Mouse (Mus musculus) heart, embryonic 10.5 days (tissue): Measurements from ENCODE around the gene Gm7544. TPM values are rescaled to one million over a fixed set of nuclear protein-coding genes. Genes with fewer than 3 reads are reported as not detected.
"Not testable (repeated sequence)": the region's sequence is repeated elsewhere in the genome, so short reads cannot be mapped to it uniquely, and the experiment has no call there.

Source experiments
- DNase-seq: peaks from one replicate; pipeline ENCODE4 v3.0.0-alpha.2; 2017; ENCODE audit warnings: low spot score
- H3K27ac ChIP-seq: fragments of 300-500 bp; sonication (generic); 2 replicates; pipeline ENCODE4 v1.5.1; 2016; ENCODE audit warnings: mild to moderate bottlenecking
- H3K27me3 ChIP-seq: fragments of 300-500 bp; sonication (generic); 2 replicates; pipeline ENCODE4 v1.6.1; 2016; ENCODE audit warnings: mild to moderate bottlenecking; ENCODE audit not compliant: poor library complexity, insufficient read depth, severe bottlenecking
- H3K36me3 ChIP-seq: fragments of 300-500 bp; sonication (generic); 2 replicates; pipeline ENCODE4 v1.6.1; 2016; ENCODE audit warnings: mild to moderate bottlenecking, moderate library complexity
- H3K4me1 ChIP-seq: fragments of 300-500 bp; sonication (generic); 2 replicates; pipeline ENCODE4 v1.6.1; 2016; ENCODE audit warnings: mild to moderate bottlenecking
- H3K4me3 ChIP-seq: fragments of 300-500 bp; sonication (generic); 2 replicates; pipeline ENCODE4 v1.5.1; 2016; ENCODE audit warnings: mild to moderate bottlenecking, moderate library complexity
- H3K9me3 ChIP-seq: fragments of 300-500 bp; sonication (generic); 2 replicates; pipeline ENCODE4 v1.6.1; 2016; ENCODE audit warnings: mild to moderate bottlenecking, moderate library complexity
- WGBS: fragments of 180-500 bp; shearing (Covaris S2); methylation state at CpG from one replicate; pipeline ENCODE4 v1.1.7; 2016; 5-methylcytosine and 5-hydroxymethylcytosine counted together
- polyA plus RNA-seq: library from polyadenylated mRNA; unstranded; fragments of >200 nt; fragmentation: Nextera tagmentation; extraction: Ambion mirVana; gene quantifications from 2 replicates; pipeline ENCODE4 v1.2.1, GENCODE M21; 2016

Gene Gm7544
- polyA plus RNA-seq, 1 experiment from 2014 or later: not detected

- no peaks in the 10 kb centered on the region for H3K36me3 ChIP-seq
- peaks cover 35% of the 10 kb centered on the region for H3K4me1 ChIP-seq
- H3K27me3 ChIP-seq: no peaks in the 10 kb centered on the region
- H3K4me3 ChIP-seq: peak overlapping the region; percentile 6; the same call in 1 of the 2 replicates
- WGBS: 8% methylated on average over 4 of the region's 4 CpGs
- H3K9me3 ChIP-seq: no peaks in the 10 kb centered on the region
- DNase-seq: peak; percentile 89
- peak overlapping the region; percentile 65 for H3K27ac ChIP-seq
Measured at GRCm38 (mm10) chr1:82972046-82972445, 16.2 kb upstream of the Gm7544 start.

- Histone ChIP-seq H3K27me3 (no peaks in the 10 kb centered on the region), H3K36me3 (no peaks in the 10 kb centered on the region), H3K27ac (no peak overlapping the region), H3K9me3 (no peaks in the 10 kb centered on the region), H3K4me1 (peaks cover 3% of the 10 kb centered on the region; the same call in 1 of the 2 replicates), H3K4me3 (no peak overlapping the region)
- DNase-seq: no peak
- WGBS: 73% methylated on average over 3 of the region's 3 CpGs
Measured at GRCm38 (mm10) chr1:82966413-82966812, 10.6 kb upstream of the Gm7544 start.

GRCm38 (mm10) chr1:82959870-82960385, 4.1 kb upstream of the Gm7544 start, which contains the start of gene Gm47955:
Gene Gm47955, plus strand, starts transcription at chr1:82960286.
- no peaks in the 10 kb centered on the region for H3K4me1 ChIP-seq
- 84% methylated on average over 11 of the region's 11 CpGs for WGBS
- H3K27me3 ChIP-seq: no peaks in the 10 kb centered on the region
- no peaks in the 10 kb centered on the region for H3K9me3 ChIP-seq
- H3K4me3 ChIP-seq: no peak within 1 kb of the TSS
- H3K27ac ChIP-seq: no peak within 1 kb of the TSS
- DNase-seq: no peak
- H3K36me3 ChIP-seq: no peaks in the 10 kb centered on the region

- Histone ChIP-seq H3K4me1 (peaks cover 4% of the 10 kb centered on the region; the same call in 1 of the 2 replicates), H3K27me3 (no peaks in the 10 kb centered on the region), H3K4me3 (no peak overlapping the region), H3K27ac (no peak overlapping the region), H3K36me3 (no peaks in the 10 kb centered on the region), H3K9me3 (no peaks in the 10 kb centered on the region)
- WGBS: 78% methylated on average over 2 of the region's 2 CpGs
- DNase-seq: no peak
Measured at GRCm38 (mm10) chr1:82948601-82949000, 7.2 kb downstream of the Gm7544 start.

GRCm38 (mm10) chr1:82946029-82946428, 9.8 kb downstream of the Gm7544 start:
- H3K4me3 ChIP-seq, DNase-seq, H3K27me3 ChIP-seq, H3K4me1 ChIP-seq, H3K27ac ChIP-seq, H3K9me3 ChIP-seq, H3K36me3 ChIP-seq: not testable (repeated sequence)
- WGBS: 100% methylated on average over 2 of the region's 2 CpGs

- not testable (repeated sequence) for H3K27ac ChIP-seq, H3K4me3 ChIP-seq, H3K4me1 ChIP-seq, DNase-seq, H3K27me3 ChIP-seq, H3K36me3 ChIP-seq, H3K9me3 ChIP-seq
- WGBS: no CpG with 5 or more reads among the region's 6 CpGs
Measured at GRCm38 (mm10) chr1:82943295-82943694, 12.5 kb downstream of the Gm7544 start, which contains the start of gene A030003K21Rik. Gene A030003K21Rik, minus strand, starts transcription at chr1:82943388.

GRCm38 (mm10) chr1:82942505-82942904, 13.3 kb downstream of the Gm7544 start:
- H3K27ac ChIP-seq, H3K9me3 ChIP-seq, H3K4me3 ChIP-seq, DNase-seq, H3K27me3 ChIP-seq, H3K4me1 ChIP-seq, H3K36me3 ChIP-seq: not testable (repeated sequence)
- 91% methylated on average over 2 of the region's 2 CpGs for WGBS

GRCm38 (mm10) chr1:82938666-82939065, 17.1 kb downstream of the Gm7544 start:
- WGBS: 86% methylated on average over 5 of the region's 5 CpGs
- H3K36me3 ChIP-seq: no peaks in the 10 kb centered on the region
- no peak overlapping the region for H3K4me3 ChIP-seq
- no peaks in the 10 kb centered on the region for H3K4me1 ChIP-seq
- H3K27me3 ChIP-seq: no peaks in the 10 kb centered on the region
- no peak overlapping the region for H3K27ac ChIP-seq
- no peaks in the 10 kb centered on the region for H3K9me3 ChIP-seq
- no peak for DNase-seq

GRCm38 (mm10) chr1:82931326-82931725, 24.5 kb downstream of the Gm7544 start, which contains the start of gene Gm6217:
Gene Gm6217, minus strand, starts transcription at chr1:82931399.
- DNase-seq, H3K4me1 ChIP-seq, H3K9me3 ChIP-seq, H3K4me3 ChIP-seq, H3K36me3 ChIP-seq, H3K27me3 ChIP-seq, H3K27ac ChIP-seq: not testable (repeated sequence)
- WGBS: no CpG with 5 or more reads among the region's 6 CpGs

GRCm38 (mm10) chr1:82930558-82930957, 25.3 kb downstream of the Gm7544 start:
- 90% methylated on average over 3 of the region's 3 CpGs for WGBS
- not testable (repeated sequence) for DNase-seq, H3K4me3 ChIP-seq, H3K4me1 ChIP-seq, H3K9me3 ChIP-seq, H3K27ac ChIP-seq, H3K27me3 ChIP-seq, H3K36me3 ChIP-seq

- Histone ChIP-seq H3K36me3 (no peaks in the 10 kb centered on the region), H3K27ac (no peak within 1 kb of the TSS), H3K9me3 (no peaks in the 10 kb centered on the region), H3K27me3 (no peaks in the 10 kb centered on the region), H3K4me1 (no peaks in the 10 kb centered on the region), H3K4me3 (no peak within 1 kb of the TSS)
- 89% methylated on average over 6 of the region's 6 CpGs for WGBS
- no peak for DNase-seq
Measured at GRCm38 (mm10) chr1:82924650-82925049, 31.2 kb downstream of the Gm7544 start, which contains the start of gene A030014E15Rik. Gene A030014E15Rik, plus strand, starts transcription at chr1:82924917.

GRCm38 (mm10) chr1:82913434-82913833, 42.4 kb downstream of the Gm7544 start:
- 94% methylated on average over 5 of the region's 5 CpGs for WGBS

GRCm38 (mm10) chr1:82913025-82913424, 42.8 kb downstream of the Gm7544 start, which contains the start of gene A030005L19Rik:
Gene A030005L19Rik, plus strand, starts transcription at chr1:82913325.
- Histone ChIP-seq H3K9me3 (no peaks in the 10 kb centered on the region), H3K4me1 (no peaks in the 10 kb centered on the region), H3K27me3 (no peaks in the 10 kb centered on the region), H3K36me3 (no peaks in the 10 kb centered on the region; the same call in 1 of the 2 replicates), H3K4me3 (no peak within 1 kb of the TSS), H3K27ac (no peak within 1 kb of the TSS)
- DNase-seq: no peak
- WGBS: 91% methylated on average over 3 of the region's 3 CpGs

More at GRCm38 (mm10) chr1:82913434-82913833, 42.4 kb downstream of the Gm7544 start:
- DNase-seq, H3K36me3 ChIP-seq, H3K27me3 ChIP-seq, H3K27ac ChIP-seq, H3K4me1 ChIP-seq, H3K9me3 ChIP-seq, H3K4me3 ChIP-seq: not testable (repeated sequence)

GRCm38 (mm10) chr1:82905886-82906285, 49.9 kb downstream of the Gm7544 start:
- WGBS: 71% methylated on average over 3 of the region's 3 CpGs
- H3K4me3 ChIP-seq: no peak overlapping the region
- no peaks in the 10 kb centered on the region for H3K9me3 ChIP-seq
- no peak for DNase-seq
- H3K27me3 ChIP-seq: no peaks in the 10 kb centered on the region
- no peak overlapping the region for H3K27ac ChIP-seq
- H3K4me1 ChIP-seq: no peaks in the 10 kb centered on the region
- peaks cover 18% of the 10 kb centered on the region for H3K36me3 ChIP-seq
